Mouse (Mus musculus) cerebellum, postnatal 36 days (tissue): ENCODE measurements around the gene Lipo2.
"Not testable (repeated sequence)": the region's sequence is repeated elsewhere in the genome, so short reads cannot be mapped to it uniquely, and the experiment has no call there.

ENCODE experiments used
- DNase-seq, 2 experiments: peaks; one replicate each; pipeline ENCODE4 v3.0.0; 2021 to 2022; ENCODE audit warnings: mixed read lengths in 2 of 2

Gene Lipo2

DNA sequence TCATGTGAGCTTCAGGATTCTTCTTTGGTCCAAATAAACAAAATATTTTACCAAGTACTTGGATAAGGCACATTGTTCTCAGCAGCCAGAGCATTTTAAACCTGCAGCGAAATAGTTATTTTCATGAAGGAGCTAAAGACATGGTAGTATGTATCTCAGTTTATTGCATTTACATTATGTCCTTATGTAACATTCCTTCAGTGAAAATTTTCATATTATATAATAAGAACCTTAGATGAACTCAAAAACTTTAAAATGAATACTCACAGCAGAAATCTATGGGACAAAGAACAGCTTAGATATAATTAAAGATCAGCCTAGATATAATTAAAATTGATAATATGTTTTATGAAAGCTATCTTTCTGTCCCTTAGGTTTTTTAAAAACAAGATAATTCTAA, at the start of gene Lipo2:
Gene Lipo2, minus strand, starts transcription at position 101 of the 400 bp plus-strand sequence.
- not testable (repeated sequence) for DNase-seq

DNA sequence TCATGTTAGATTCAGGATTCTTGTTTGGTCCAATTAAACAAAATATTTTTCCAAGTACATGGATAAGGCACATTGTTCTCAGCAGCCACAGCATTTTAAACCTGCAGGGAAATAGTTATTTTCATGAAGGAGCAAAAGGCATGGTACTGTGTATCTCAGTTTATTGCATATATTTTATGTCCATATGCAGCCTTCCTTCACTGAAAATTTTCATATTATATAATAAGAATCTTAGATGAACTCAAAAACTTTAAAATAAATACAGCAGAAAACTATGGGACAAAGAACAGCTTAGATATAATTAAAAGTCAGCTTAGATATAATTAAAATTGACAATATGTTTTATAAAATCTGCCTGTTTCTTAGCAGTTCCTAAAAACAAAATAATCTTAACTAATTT, 36.2 kb upstream of the Lipo2 start, which contains the start of gene Lipo1:
Gene Lipo1, minus strand, starts transcription at position 101 of the 400 bp plus-strand sequence.
- not testable (repeated sequence) for DNase-seq

DNA sequence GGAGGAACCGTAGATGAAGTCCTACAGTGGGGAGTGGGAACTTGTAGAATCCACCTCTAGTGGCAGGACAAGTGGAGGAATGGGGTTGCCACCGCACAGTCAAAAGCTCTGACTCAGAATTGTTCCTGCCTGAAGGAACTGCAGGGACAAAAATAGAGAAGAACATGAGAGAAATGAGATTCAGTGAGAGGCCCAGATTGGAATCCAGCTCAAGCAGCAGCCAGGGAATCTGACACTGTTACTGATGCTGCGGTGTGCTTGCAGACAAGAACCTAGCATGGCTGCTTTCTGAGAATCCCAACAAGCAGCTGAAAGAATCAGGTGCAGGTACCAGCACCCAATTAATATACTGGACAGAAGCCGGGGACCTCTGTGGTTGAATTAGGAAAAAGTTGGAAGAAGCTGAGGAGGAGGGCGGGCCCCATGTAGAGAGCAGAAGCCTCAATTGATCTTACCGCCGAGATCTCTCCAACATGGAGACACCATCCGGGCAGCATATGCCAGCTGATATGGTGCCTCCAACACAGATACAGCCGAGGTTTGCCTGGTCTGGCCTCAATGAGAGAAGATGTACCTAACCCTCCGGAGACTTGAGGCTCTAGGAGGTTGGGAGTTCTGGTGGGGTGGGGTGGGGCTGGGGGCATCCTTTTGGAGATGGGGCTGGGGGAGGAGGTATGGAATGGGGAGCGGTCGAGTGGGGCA, 35.6 kb upstream of the Lipo2 start:
- DNase-seq: no peak

- DNase-seq: peak; percentile 21 to 51
Measured at GRCm38 (mm10) chr19:33761287-33762086, 10.3 kb upstream of the Lipo2 start, which contains the start of gene Lipo3. Lipo3 (minus strand) TSS chr19:33761951.
